Mouse (Mus musculus) left cerebral cortex, adult 9 months (tissue): Measurements from ENCODE around the gene Galk2.

ENCODE experiments used
- DNase-seq, 2 experiments: peaks; one replicate each; pipeline ENCODE4 v3.0.0; 2022; ENCODE audit warnings: low spot score in 2 of 2

Galk2 gene

GRCm38 (mm10) chr2:125943301-125943700 is 84.4 kb downstream of the Galk2 start:
- no peak for DNase-seq

GRCm38 (mm10) chr2:125948195-125948594 is 89.3 kb downstream of the Galk2 start:
- peak in 1 of 2 experiments; percentile 12 for DNase-seq

- DNase-seq = no peak
Observed at GRCm38 (mm10) chr2:125968811-125969210, 109.9 kb downstream of the Galk2 start.

- DNase-seq = no peak
Observed at GRCm38 (mm10) chr2:125973207-125973606, 114.3 kb downstream of the Galk2 start.

GRCm38 (mm10) chr2:125975206-125975605 is 116.3 kb downstream of the Galk2 start:
- DNase-seq = no peak

- no peak for DNase-seq
Observed at GRCm38 (mm10) chr2:125975808-125976345, 117.0 kb downstream of the Galk2 start.

GRCm38 (mm10) chr2:126002291-126002690 is 143.4 kb downstream of the Galk2 start:
- no peak for DNase-seq

- peak in 1 of 2 experiments; percentile 68 for DNase-seq
Observed at GRCm38 (mm10) chr2:126006088-126006487, 147.2 kb downstream of the Galk2 start.

GRCm38 (mm10) chr2:126006742-126007141 is 147.8 kb downstream of the Galk2 start:
- DNase-seq = no peak

- no peak for DNase-seq
Observed at GRCm38 (mm10) chr2:126014989-126015710, 156.2 kb downstream of the Galk2 start.

- DNase-seq = no peak
Observed at GRCm38 (mm10) chr2:126015763-126016473, 157.0 kb downstream of the Galk2 start.

- DNase-seq = no peak
Observed at GRCm38 (mm10) chr2:126031186-126031900, 172.4 kb downstream of the Galk2 start.

- peak in 1 of 2 experiments; percentile 20 for DNase-seq
Observed at GRCm38 (mm10) chr2:126033114-126033972, 174.4 kb downstream of the Galk2 start.
